Mouse (Mus musculus): Measurements from ENCODE around the gene Tyr.

- TF ChIP-seq CTCF (IDR thresholded peaks at IDR 0.05; ENCODE audit: low read depth) (no peak), EP300 (IDR thresholded peaks at IDR 0.05; ENCODE audit: low read depth) (no peak)
Observed at GRCm38 (mm10) chr7:87493412-87493811, at the start of gene Tyr.

Measured in liver, embryonic 14.5 days (tissue).